Mouse (Mus musculus): ENCODE results near the gene Ap5s1. TPM values are rescaled to one million over a fixed set of nuclear protein-coding genes. Genes with fewer than 3 reads are reported as not detected.

The Ap5s1 gene
- 61.0 and 81.1 TPM in 2 replicates for polyA plus RNA-seq (2012; rRNA removed)

GRCm38 (mm10) chr2:131206778-131207177 lies at the start of gene Ap5s1:
Ap5s1 (plus strand) TSS chr2:131207078.

GRCm38 (mm10) chr2:131159938-131160581 lies 46.8 kb upstream of the Ap5s1 start, which contains the start of gene 1700037H04Rik:
1700037H04Rik (minus strand) TSS chr2:131160081.

GRCm38 (mm10) chr2:131179990-131180587 lies 26.8 kb upstream of the Ap5s1 start, which contains the start of gene Cenpb:
Cenpb (minus strand) TSS chr2:131180067.

GRCm38 (mm10) chr2:131186771-131187601 lies 19.9 kb upstream of the Ap5s1 start, which contains the start of the genes Cdc25b and Spef1:
Cdc25b (plus strand) TSS chr2:131186949.
Spef1 (minus strand) TSS chr2:131187282.

GRCm38 (mm10) chr2:131233307-131234126 lies 26.6 kb downstream of the Ap5s1 start, which contains the start of gene Mavs:
Mavs (plus strand) TSS chr2:131234063.

GRCm38 (mm10) chr2:131262213-131262672 lies 55.4 kb downstream of the Ap5s1 start, which contains the start of gene Pank2:
Pank2 (plus strand) TSS chr2:131262495.

Other genes starting within 250 kb of the Ap5s1 start
- gene Gfra4, start 164.0 kb upstream of the Ap5s1 start, polyA plus RNA-seq (2012; rRNA removed) = 39.4 and 46.2 TPM in 2 replicates
- gene Adam33, start 143.3 kb upstream of the Ap5s1 start, polyA plus RNA-seq (2012; rRNA removed) = 56.1 and 60.3 TPM in 2 replicates
- 5.4 and 5.6 TPM in 2 replicates for gene Siglec1, start 120.3 kb upstream of the Ap5s1 start, polyA plus RNA-seq (2012; rRNA removed)
- 7.4 and 8.0 TPM in 2 replicates for gene Hspa12b, start 79.8 kb upstream of the Ap5s1 start, polyA plus RNA-seq (2012; rRNA removed)
- gene Gm11037, start 73.6 kb upstream of the Ap5s1 start, polyA plus RNA-seq (2012; rRNA removed) = not detected in 2 replicates
- gene 1700037H04Rik, start 47.0 kb upstream of the Ap5s1 start, polyA plus RNA-seq (2012; rRNA removed) = 101 and 105 TPM in 2 replicates
- 122 and 126 TPM in 2 replicates for gene Cenpb, start 27.0 kb upstream of the Ap5s1 start, polyA plus RNA-seq (2012; rRNA removed)
- gene Cdc25b, start 20.1 kb upstream of the Ap5s1 start, polyA plus RNA-seq (2012; rRNA removed) = 26.8 and 29.2 TPM in 2 replicates
- 14.4 and 16.7 TPM in 2 replicates for gene Spef1, start 19.8 kb upstream of the Ap5s1 start, polyA plus RNA-seq (2012; rRNA removed)
- 63.4 and 78.6 TPM in 2 replicates for gene Mavs, start 27.0 kb downstream of the Ap5s1 start, polyA plus RNA-seq (2012; rRNA removed)
- 17.9 and 23.3 TPM in 2 replicates for gene Pank2, start 55.4 kb downstream of the Ap5s1 start, polyA plus RNA-seq (2012; rRNA removed)
- 2.0 and 2.2 TPM in 2 replicates for gene Rnf24, start 145.8 kb downstream of the Ap5s1 start, polyA plus RNA-seq (2012; rRNA removed)